Mouse (Mus musculus): ENCODE measurements around the gene Prss33. TPM values are rescaled to one million over a fixed set of nuclear protein-coding genes. Genes with fewer than 3 reads are reported as not detected.

Prss33 gene
- polyA plus RNA-seq, 1 experiment from 2014 or later: not detected

- peak within 1 kb of the TSS; percentile 90 for H3K4me3 ChIP-seq (ENCODE audit: low read length)
- H3K9me3 ChIP-seq (ENCODE audit: low read length): no peaks in the 10 kb centered on the region
- H3K36me3 ChIP-seq (ENCODE audit: insufficient read depth, low read length): peaks cover 31% of the 10 kb centered on the region
- ATAC-seq (ENCODE audit: low FRiP score, low TSS enrichment): peak; percentile 93
- H3K27me3 ChIP-seq (ENCODE audit: insufficient read depth, low read length): 0 out of 2 replicates have a peak, but pooled peaks cover 4% of the 10 kb centered on the region
- H3K9ac ChIP-seq (replicated peaks; ENCODE audit: low read length): peak within 1 kb of the TSS; percentile 87
- H3K4me1 ChIP-seq (ENCODE audit: insufficient read depth, low read length): peaks cover 11% of the 10 kb centered on the region
- WGBS: under 1% methylated on average over 38 of the region's 42 CpGs
- H3K27ac ChIP-seq (ENCODE audit: low read length): peak within 1 kb of the TSS; percentile 97
- H3K4me2 ChIP-seq (replicated peaks; ENCODE audit: low read depth, low read length): peak within 1 kb of the TSS; percentile 86
Measured at GRCm38 (mm10) chr17:23829064-23829619, 6.7 kb downstream of the Prss33 start, which contains the start of gene Elob. Gene Elob (minus strand): TSS chr17:23829136.

GRCm38 (mm10) chr17:23828271-23829001 lies 7.4 kb downstream of the Prss33 start:
- peak overlapping the region; percentile 87 for H3K9ac ChIP-seq (replicated peaks; ENCODE audit: low read length)
- H3K4me2 ChIP-seq (replicated peaks; ENCODE audit: low read depth, low read length): peak overlapping the region; percentile 86
- 0 out of 2 replicates have a peak, but pooled peaks cover 4% of the 10 kb centered on the region for H3K27me3 ChIP-seq (ENCODE audit: insufficient read depth, low read length)
- peaks cover 11% of the 10 kb centered on the region for H3K4me1 ChIP-seq (ENCODE audit: insufficient read depth, low read length)
- WGBS: under 1% methylated on average over 45 of the region's 47 CpGs
- peak; percentile 83 for ATAC-seq (ENCODE audit: low FRiP score, low TSS enrichment)
- no peaks in the 10 kb centered on the region for H3K9me3 ChIP-seq (ENCODE audit: low read length)
- peak overlapping the region; percentile 74 for H3K27ac ChIP-seq (ENCODE audit: low read length)
- peaks cover 38% of the 10 kb centered on the region for H3K36me3 ChIP-seq (ENCODE audit: insufficient read depth, low read length)
- H3K4me3 ChIP-seq (ENCODE audit: low read length): peak overlapping the region; percentile 90

- 85% methylated on average over 4 of the region's 4 CpGs for WGBS
Measured at GRCm38 (mm10) chr17:23825591-23825990, 10.3 kb downstream of the Prss33 start.

GRCm38 (mm10) chr17:23823614-23824013 lies 12.2 kb downstream of the Prss33 start:
- Histone ChIP-seq H3K4me2 (replicated peaks; ENCODE audit: low read depth, low read length) (no peak overlapping the region), H3K36me3 (ENCODE audit: insufficient read depth, low read length) (peaks cover 85% of the 10 kb centered on the region), H3K4me3 (ENCODE audit: low read length) (no peak overlapping the region), H3K9me3 (ENCODE audit: low read length) (peaks cover 16% of the 10 kb centered on the region), H3K9ac (replicated peaks; ENCODE audit: low read length) (no peak overlapping the region), H3K27ac (ENCODE audit: low read length) (no peak overlapping the region), H3K4me1 (ENCODE audit: insufficient read depth, low read length) (peaks cover 11% of the 10 kb centered on the region), H3K27me3 (ENCODE audit: insufficient read depth, low read length) (no peaks in the 10 kb centered on the region)
- no peak for ATAC-seq (ENCODE audit: low FRiP score, low TSS enrichment)
- 93% methylated on average over 12 of the region's 12 CpGs for WGBS

More at GRCm38 (mm10) chr17:23825591-23825990, 10.3 kb downstream of the Prss33 start:
- H3K4me3 ChIP-seq (ENCODE audit: low read length): no peak overlapping the region
- no peak overlapping the region for H3K27ac ChIP-seq (ENCODE audit: low read length)
- peaks cover 11% of the 10 kb centered on the region for H3K4me1 ChIP-seq (ENCODE audit: insufficient read depth, low read length)
- no peaks in the 10 kb centered on the region for H3K9me3 ChIP-seq (ENCODE audit: low read length)
- H3K9ac ChIP-seq (replicated peaks; ENCODE audit: low read length): no peak overlapping the region
- no peak for ATAC-seq (ENCODE audit: low FRiP score, low TSS enrichment)
- H3K36me3 ChIP-seq (ENCODE audit: insufficient read depth, low read length): peaks cover 65% of the 10 kb centered on the region
- no peak overlapping the region for H3K4me2 ChIP-seq (replicated peaks; ENCODE audit: low read depth, low read length)
- no peaks in the 10 kb centered on the region for H3K27me3 ChIP-seq (ENCODE audit: insufficient read depth, low read length)

- Histone ChIP-seq H3K9ac (replicated peaks; ENCODE audit: low read length) (no peak overlapping the region), H3K9me3 (ENCODE audit: low read length) (peaks cover 22% of the 10 kb centered on the region), H3K4me1 (ENCODE audit: insufficient read depth, low read length) (peaks cover 10% of the 10 kb centered on the region), H3K27me3 (ENCODE audit: insufficient read depth, low read length) (no peaks in the 10 kb centered on the region), H3K4me2 (replicated peaks; ENCODE audit: low read depth, low read length) (no peak overlapping the region), H3K4me3 (ENCODE audit: low read length) (no peak overlapping the region), H3K27ac (ENCODE audit: low read length) (no peak overlapping the region), H3K36me3 (ENCODE audit: insufficient read depth, low read length) (peaks cover 91% of the 10 kb centered on the region)
- no peak for ATAC-seq (ENCODE audit: low FRiP score, low TSS enrichment)
- 76% methylated on average over 16 of the region's 16 CpGs for WGBS
Measured at GRCm38 (mm10) chr17:23823018-23823417, 12.8 kb downstream of the Prss33 start.

GRCm38 (mm10) chr17:23822094-23822493 lies 13.8 kb downstream of the Prss33 start:
- no peak overlapping the region for H3K4me3 ChIP-seq (ENCODE audit: low read length)
- H3K27me3 ChIP-seq (ENCODE audit: insufficient read depth, low read length): no peaks in the 10 kb centered on the region
- no peak overlapping the region for H3K9ac ChIP-seq (replicated peaks; ENCODE audit: low read length)
- peaks cover 96% of the 10 kb centered on the region for H3K36me3 ChIP-seq (ENCODE audit: insufficient read depth, low read length)
- peaks cover 31% of the 10 kb centered on the region for H3K9me3 ChIP-seq (ENCODE audit: low read length)
- H3K4me1 ChIP-seq (ENCODE audit: insufficient read depth, low read length): peaks cover under 1% of the 10 kb centered on the region; the same call in 1 of the 2 replicates
- WGBS: 81% methylated on average over 6 of the region's 6 CpGs
- H3K4me2 ChIP-seq (replicated peaks; ENCODE audit: low read depth, low read length): no peak overlapping the region
- no peak for ATAC-seq (ENCODE audit: low FRiP score, low TSS enrichment)
- H3K27ac ChIP-seq (ENCODE audit: low read length): no peak overlapping the region

GRCm38 (mm10) chr17:23820731-23821130 lies 15.1 kb downstream of the Prss33 start:
- 96% methylated on average over 5 of the region's 5 CpGs for WGBS
- Histone ChIP-seq H3K9ac (replicated peaks; ENCODE audit: low read length) (no peak overlapping the region), H3K27ac (ENCODE audit: low read length) (no peak overlapping the region), H3K4me3 (ENCODE audit: low read length) (no peak overlapping the region), H3K36me3 (ENCODE audit: insufficient read depth, low read length) (peaks cover 99% of the 10 kb centered on the region), H3K4me2 (replicated peaks; ENCODE audit: low read depth, low read length) (no peak overlapping the region), H3K27me3 (ENCODE audit: insufficient read depth, low read length) (no peaks in the 10 kb centered on the region), H3K4me1 (ENCODE audit: insufficient read depth, low read length) (no peaks in the 10 kb centered on the region), H3K9me3 (ENCODE audit: low read length) (peaks cover 45% of the 10 kb centered on the region)
- no peak for ATAC-seq (ENCODE audit: low FRiP score, low TSS enrichment)

- no peak overlapping the region for H3K9ac ChIP-seq (replicated peaks; ENCODE audit: low read length)
- no peak overlapping the region for H3K27ac ChIP-seq (ENCODE audit: low read length)
- WGBS: 98% methylated on average over 25 of the region's 25 CpGs
- peaks cover 53% of the 10 kb centered on the region for H3K9me3 ChIP-seq (ENCODE audit: low read length)
- no peak overlapping the region for H3K4me3 ChIP-seq (ENCODE audit: low read length)
- ATAC-seq (ENCODE audit: low FRiP score, low TSS enrichment): no peak
- H3K4me1 ChIP-seq (ENCODE audit: insufficient read depth, low read length): no peaks in the 10 kb centered on the region
- peaks cover 97% of the 10 kb centered on the region for H3K36me3 ChIP-seq (ENCODE audit: insufficient read depth, low read length)
- H3K27me3 ChIP-seq (ENCODE audit: insufficient read depth, low read length): no peaks in the 10 kb centered on the region
- no peak overlapping the region for H3K4me2 ChIP-seq (replicated peaks; ENCODE audit: low read depth, low read length)
Measured at GRCm38 (mm10) chr17:23819235-23819634, 16.6 kb downstream of the Prss33 start.

- Histone ChIP-seq H3K9ac (replicated peaks; ENCODE audit: low read length) (no peak overlapping the region), H3K9me3 (ENCODE audit: low read length) (peaks cover 53% of the 10 kb centered on the region), H3K27ac (ENCODE audit: low read length) (no peak overlapping the region), H3K4me1 (ENCODE audit: insufficient read depth, low read length) (no peaks in the 10 kb centered on the region), H3K4me2 (replicated peaks; ENCODE audit: low read depth, low read length) (no peak overlapping the region), H3K27me3 (ENCODE audit: insufficient read depth, low read length) (no peaks in the 10 kb centered on the region), H3K4me3 (ENCODE audit: low read length) (no peak overlapping the region), H3K36me3 (ENCODE audit: insufficient read depth, low read length) (peaks cover 96% of the 10 kb centered on the region)
- over 99% methylated on average over 8 of the region's 8 CpGs for WGBS
- ATAC-seq (ENCODE audit: low FRiP score, low TSS enrichment): no peak
Measured at GRCm38 (mm10) chr17:23818579-23818978, 17.3 kb downstream of the Prss33 start.

- Histone ChIP-seq H3K36me3 (ENCODE audit: insufficient read depth, low read length) (peaks cover 87% of the 10 kb centered on the region), H3K4me3 (ENCODE audit: low read length) (no peak overlapping the region), H3K27me3 (ENCODE audit: insufficient read depth, low read length) (no peaks in the 10 kb centered on the region), H3K4me1 (ENCODE audit: insufficient read depth, low read length) (no peaks in the 10 kb centered on the region), H3K9me3 (ENCODE audit: low read length) (peaks cover 53% of the 10 kb centered on the region), H3K27ac (ENCODE audit: low read length) (no peak overlapping the region), H3K4me2 (replicated peaks; ENCODE audit: low read depth, low read length) (no peak overlapping the region), H3K9ac (replicated peaks; ENCODE audit: low read length) (no peak overlapping the region)
- no peak for ATAC-seq (ENCODE audit: low FRiP score, low TSS enrichment)
- 98% methylated on average over 16 of the region's 16 CpGs for WGBS
Measured at GRCm38 (mm10) chr17:23815641-23816040, 20.2 kb downstream of the Prss33 start.

Data from kidney, embryonic 16.5 days (tissue).